Mouse (Mus musculus): ENCODE results near the gene Alx1. TPM values are rescaled to one million over a fixed set of nuclear protein-coding genes. Genes with fewer than 3 reads are reported as not detected.

Alx1 gene
- polyA plus RNA-seq, 1 experiment from 2014 or later = 118 TPM

DNA sequence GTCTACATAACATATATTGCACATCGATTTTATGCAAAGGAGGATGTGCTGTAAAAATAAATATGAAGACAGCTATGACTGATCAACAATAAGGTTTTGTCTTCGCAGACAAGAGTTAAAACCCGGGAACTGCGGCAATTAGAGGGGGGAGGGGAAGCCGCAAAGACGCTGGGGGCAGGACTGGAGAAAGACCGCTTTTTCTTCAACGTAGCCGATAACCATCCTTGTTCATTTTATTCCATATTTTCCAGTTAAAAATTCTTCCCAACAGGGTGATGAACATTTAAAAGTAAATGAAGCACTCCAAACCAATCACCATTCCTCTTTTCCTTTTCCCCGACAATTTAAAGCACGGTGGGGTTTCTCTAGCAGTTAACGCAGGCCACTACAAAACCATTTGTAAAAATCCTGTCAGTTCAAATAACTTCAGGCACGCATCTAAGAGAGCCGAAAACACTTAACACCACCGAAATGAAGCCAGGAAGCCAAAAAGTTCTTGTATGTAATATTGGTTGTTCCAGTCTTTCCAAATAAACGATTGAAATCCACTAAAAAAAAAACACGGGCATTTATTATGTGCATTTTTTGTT, 3.3 kb downstream of the Alx1 start:
- Histone ChIP-seq H3K36me3 (no peaks in the 10 kb centered on the region), H3K4me2 (replicated peaks) (peak overlapping the region; percentile 46), H3K9ac (0 out of 2 replicates have a peak overlapping the region, but pooled peaks have one; percentile 12), H3K9me3 (replicated peaks) (no peaks in the 10 kb centered on the region), H3K27ac (replicated peaks) (peak overlapping the region; percentile 93; the same call in 1 of the 2 replicates), H3K4me1 (peaks cover 11% of the 10 kb centered on the region; the same call in 1 of the 2 replicates), H3K27me3 (peaks cover 25% of the 10 kb centered on the region), H3K4me3 (replicated peaks) (peak overlapping the region; percentile 54)
- WGBS = under 1% methylated on average over 17 of the region's 17 CpGs
- ATAC-seq (ENCODE audit: insufficient number of reproducible peaks, low FRiP score, low TSS enrichment, low read depth) = no peak

DNA sequence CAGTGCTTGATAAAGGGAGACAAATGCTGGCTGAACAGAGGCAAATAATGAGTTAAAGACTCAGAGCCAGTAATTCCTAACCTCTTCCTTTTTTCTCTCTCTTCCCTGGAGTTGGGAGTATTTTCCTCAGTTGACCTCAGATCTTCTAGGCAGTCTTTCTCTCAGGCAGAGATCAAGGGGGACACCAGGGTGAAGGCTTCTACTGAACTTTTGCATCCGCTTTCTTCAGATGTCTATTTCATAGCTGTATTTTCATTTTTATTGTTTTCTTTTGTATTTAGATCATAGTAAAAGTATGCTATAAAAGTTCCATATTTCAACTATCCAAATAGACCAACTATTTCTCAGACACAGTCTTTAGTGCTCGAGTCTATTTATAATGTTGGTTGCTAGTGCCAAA, 27.5 kb downstream of the Alx1 start:
- Histone ChIP-seq H3K9ac (no peak overlapping the region), H3K9me3 (replicated peaks) (no peaks in the 10 kb centered on the region), H3K27ac (replicated peaks) (no peak overlapping the region), H3K4me1 (no peaks in the 10 kb centered on the region), H3K27me3 (no peaks in the 10 kb centered on the region), H3K4me3 (replicated peaks) (no peak overlapping the region), H3K4me2 (replicated peaks) (no peak overlapping the region), H3K36me3 (no peaks in the 10 kb centered on the region)
- WGBS = 72% methylated on average over 2 of the region's 2 CpGs
- ATAC-seq (ENCODE audit: insufficient number of reproducible peaks, low FRiP score, low TSS enrichment, low read depth) = no peak

DNA sequence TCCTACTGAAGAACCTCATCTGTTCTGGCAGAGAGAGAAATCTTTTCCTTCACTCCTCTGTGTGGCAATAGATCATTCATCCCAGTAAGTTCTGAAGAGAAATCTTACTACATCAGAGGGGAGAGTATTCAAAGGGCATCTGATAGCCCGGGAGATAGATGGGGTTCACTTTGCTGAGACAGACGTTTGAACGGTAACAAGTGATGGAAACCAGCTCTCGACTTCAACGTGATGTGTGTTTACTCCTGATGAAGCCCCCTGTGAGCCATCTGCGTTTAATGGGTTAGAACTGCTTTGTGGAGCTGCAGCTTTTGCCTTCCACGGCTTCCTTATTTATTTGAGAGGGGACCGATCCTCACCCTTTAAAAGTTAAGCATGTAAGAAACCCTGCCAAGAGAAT, 29.1 kb downstream of the Alx1 start:
- Histone ChIP-seq H3K4me2 (replicated peaks) (no peak overlapping the region), H3K27ac (replicated peaks) (no peak overlapping the region), H3K36me3 (no peaks in the 10 kb centered on the region), H3K27me3 (no peaks in the 10 kb centered on the region), H3K9ac (no peak overlapping the region), H3K9me3 (replicated peaks) (no peaks in the 10 kb centered on the region), H3K4me1 (no peaks in the 10 kb centered on the region), H3K4me3 (replicated peaks) (no peak overlapping the region)
- no peak for ATAC-seq (ENCODE audit: insufficient number of reproducible peaks, low FRiP score, low TSS enrichment, low read depth)
- WGBS = 36% methylated on average over 8 of the region's 8 CpGs

DNA sequence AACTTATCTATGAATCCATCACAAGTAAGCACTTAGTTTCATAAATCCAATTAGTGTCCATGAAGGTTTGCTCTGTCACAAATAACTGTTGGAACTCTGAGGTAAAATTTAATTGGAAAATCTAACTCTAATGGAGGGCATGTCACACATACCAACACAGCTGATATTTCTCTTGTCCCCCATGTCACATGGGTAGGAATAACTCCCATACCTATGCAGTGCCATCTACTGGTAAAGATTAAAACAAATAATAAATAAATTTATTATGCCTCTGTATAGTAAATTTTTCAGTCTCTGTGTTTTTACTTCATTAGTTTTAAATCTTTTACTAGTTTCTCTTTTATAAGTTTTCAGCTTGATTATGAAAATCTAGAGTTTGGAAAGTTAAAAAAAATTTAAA, 30.4 kb downstream of the Alx1 start:
- H3K27me3 ChIP-seq = no peaks in the 10 kb centered on the region
- no peak overlapping the region for H3K27ac ChIP-seq (replicated peaks)
- no peak overlapping the region for H3K4me2 ChIP-seq (replicated peaks)
- no peaks in the 10 kb centered on the region for H3K36me3 ChIP-seq
- H3K9me3 ChIP-seq (replicated peaks) = no peaks in the 10 kb centered on the region
- ATAC-seq (ENCODE audit: insufficient number of reproducible peaks, low FRiP score, low TSS enrichment, low read depth) = no peak
- no peak overlapping the region for H3K4me3 ChIP-seq (replicated peaks)
- no peaks in the 10 kb centered on the region for H3K4me1 ChIP-seq
- no peak overlapping the region for H3K9ac ChIP-seq

DNA sequence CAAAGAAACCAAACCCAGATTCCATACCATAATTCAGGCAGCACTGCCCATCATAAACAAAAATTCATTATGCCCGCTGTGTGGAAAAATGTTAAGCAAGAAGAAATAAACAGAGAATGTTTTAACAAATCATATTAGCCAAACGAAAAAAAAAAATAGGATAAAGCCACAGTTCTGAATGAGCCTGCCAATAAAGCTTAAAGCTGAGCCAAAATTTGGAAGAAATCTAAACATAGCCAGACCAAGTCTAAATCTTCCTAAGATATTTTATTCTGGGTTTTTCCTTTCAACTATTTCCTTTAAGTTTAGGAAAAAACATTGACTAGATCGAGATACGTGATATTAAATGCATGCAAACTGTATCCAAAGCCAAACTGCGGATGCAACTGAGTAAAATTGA, 54.9 kb downstream of the Alx1 start:
- Histone ChIP-seq H3K4me2 (replicated peaks) (no peak overlapping the region), H3K27ac (replicated peaks) (no peak overlapping the region), H3K9me3 (replicated peaks) (no peaks in the 10 kb centered on the region), H3K4me1 (no peaks in the 10 kb centered on the region), H3K9ac (no peak overlapping the region), H3K27me3 (no peaks in the 10 kb centered on the region), H3K36me3 (no peaks in the 10 kb centered on the region), H3K4me3 (replicated peaks) (no peak overlapping the region)
- WGBS = 58% methylated on average over 5 of the region's 5 CpGs
- no peak for ATAC-seq (ENCODE audit: insufficient number of reproducible peaks, low FRiP score, low TSS enrichment, low read depth)

DNA sequence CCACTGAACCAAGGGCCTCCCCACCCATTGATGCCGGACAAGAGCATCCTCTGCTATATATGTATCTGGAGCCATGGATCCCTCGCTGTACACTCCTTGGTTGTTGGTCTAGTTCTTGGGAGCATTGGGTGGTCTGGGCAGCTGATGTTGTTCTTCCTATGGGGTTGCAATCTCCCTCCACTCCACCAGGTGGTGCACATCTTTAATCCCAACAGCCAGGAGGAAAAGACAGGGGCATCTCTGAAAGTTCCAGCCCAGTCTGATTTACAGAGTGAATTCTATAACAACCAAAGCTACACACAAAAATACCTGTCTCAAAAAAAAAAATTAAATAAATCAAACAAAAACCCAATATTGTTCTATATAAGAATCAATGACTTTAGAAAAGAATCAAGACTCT, 70.4 kb downstream of the Alx1 start:
- 87% methylated on average over 2 of the region's 2 CpGs for WGBS
- H3K36me3 ChIP-seq = no peaks in the 10 kb centered on the region
- no peak overlapping the region for H3K4me2 ChIP-seq (replicated peaks)
- no peaks in the 10 kb centered on the region for H3K9me3 ChIP-seq (replicated peaks)
- ATAC-seq (ENCODE audit: insufficient number of reproducible peaks, low FRiP score, low TSS enrichment, low read depth) = no peak
- H3K27ac ChIP-seq (replicated peaks) = no peak overlapping the region
- no peaks in the 10 kb centered on the region for H3K27me3 ChIP-seq
- H3K4me3 ChIP-seq (replicated peaks) = no peak overlapping the region
- H3K9ac ChIP-seq = no peak overlapping the region
- no peaks in the 10 kb centered on the region for H3K4me1 ChIP-seq

Other genes starting within 250 kb of the Alx1 start
- 8.6 and 10.7 TPM in 2 replicates for gene Lrriq1, start 206.1 kb upstream of the Alx1 start, polyA plus RNA-seq (2015; fragmentation: Nextera tagmentation; extraction: Ambion mirVana)

Measured in embryonic facial prominence, embryonic 15.5 days (tissue).